Mouse (Mus musculus): ENCODE data around the gene Csrnp1.

GRCm38 (mm10) chr9:119972166-119972565, 12.3 kb downstream of the Csrnp1 start:
- no peak for TF ChIP-seq TAL1 (IDR thresholded peaks at IDR 0.05; ENCODE audit: low read length)
- no peak for TF ChIP-seq GATA1 (IDR thresholded peaks at IDR 0.05; ENCODE audit: low read length)

Measured in erythroblast, embryonic 14.5 days (primary cell).